Mouse (Mus musculus) limb, embryonic 15.5 days (tissue): ENCODE measurements around the gene Hand2. TPM values are rescaled to one million over a fixed set of nuclear protein-coding genes. Genes with fewer than 3 reads are reported as not detected.
A peak's percentile ranks its signal among the peaks of the same experiment; 100 is the strongest.

Experiments used
- ATAC-seq: fragments of 200-750 bp; cut with Nextera tagmentation; 2 replicates; pipeline ENCODE4 v1.8.0; 2017; ENCODE audit warnings: low read depth, moderate TSS enrichment; ENCODE audit not compliant: insufficient number of reproducible peaks, low FRiP score, low TSS enrichment
- H3K27ac ChIP-seq: fragments of 300-500 bp; sonication (generic); 2 replicates; pipeline ENCODE4 v1.5.1; 2015; ENCODE audit warnings: moderate library complexity, mild to moderate bottlenecking, inconsistent platforms
- H3K27me3 ChIP-seq: fragments of 300-500 bp; sonication (generic); 2 replicates; pipeline ENCODE4 v1.6.1; 2015; ENCODE audit warnings: inconsistent platforms
- H3K36me3 ChIP-seq: fragments of 300-500 bp; sonication (generic); 2 replicates; pipeline ENCODE4 v1.6.1; 2015; ENCODE audit warnings: inconsistent platforms
- H3K4me1 ChIP-seq: fragments of 300-500 bp; sonication (generic); 2 replicates; pipeline ENCODE4 v1.6.1; 2015; ENCODE audit warnings: inconsistent platforms
- H3K4me2 ChIP-seq: fragments of 300-500 bp; sonication (generic); 2 replicates; pipeline ENCODE4 v1.6.1; 2015; ENCODE audit warnings: mild to moderate bottlenecking, inconsistent platforms
- H3K4me3 ChIP-seq: fragments of 300-500 bp; sonication (generic); 2 replicates; pipeline ENCODE4 v1.5.1; 2015; ENCODE audit warnings: mild to moderate bottlenecking, inconsistent platforms
- H3K9ac ChIP-seq: fragments of 300-500 bp; sonication (generic); 2 replicates; pipeline ENCODE4 v1.6.1; 2015; ENCODE audit warnings: inconsistent platforms
- H3K9me3 ChIP-seq: fragments of 300-500 bp; sonication (generic); 2 replicates; pipeline ENCODE4 v1.6.1; 2016; ENCODE audit warnings: inconsistent platforms
- WGBS: fragments of 180-500 bp; shearing (Covaris S2); methylation state at CpG from one replicate; pipeline ENCODE4 v1.1.7; 2015; 5-methylcytosine and 5-hydroxymethylcytosine counted together
- polyA plus RNA-seq: library from polyadenylated mRNA; unstranded; fragments of >200 nt; fragmentation: Nextera tagmentation; extraction: Ambion mirVana; gene quantifications from 2 replicates; pipeline ENCODE4 v1.2.1, GENCODE M21; 2015

Hand2 gene
- polyA plus RNA-seq, 1 experiment from 2014 or later, result 6.6 TPM

DNA sequence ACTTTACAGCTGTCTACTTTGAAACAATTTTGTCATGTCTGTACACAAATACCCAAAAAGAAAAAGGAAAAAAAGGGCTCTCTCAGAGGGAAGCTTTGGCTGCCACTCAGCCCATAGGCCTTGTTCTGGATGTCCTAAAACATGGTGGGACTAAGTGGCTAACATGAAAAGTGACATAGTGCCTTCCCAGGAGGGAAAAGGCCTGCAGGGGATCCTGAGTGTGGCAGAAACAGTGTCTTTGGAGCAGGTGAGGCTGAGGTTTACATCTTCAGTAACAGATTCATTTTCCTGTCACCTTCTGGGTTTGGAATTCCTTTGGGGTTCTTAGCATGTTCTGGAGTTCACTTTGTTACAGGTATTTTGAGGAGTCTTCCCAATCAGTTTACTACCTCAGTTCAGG, 3.7 kb upstream of the Hand2 start:
- ATAC-seq, result no peak
- H3K4me3 ChIP-seq, result no peak overlapping the region
- no peaks in the 10 kb centered on the region for H3K36me3 ChIP-seq
- H3K9me3 ChIP-seq, result no peaks in the 10 kb centered on the region
- H3K9ac ChIP-seq, result no peak overlapping the region
- no peak overlapping the region for H3K27ac ChIP-seq
- H3K4me2 ChIP-seq, result no peak overlapping the region
- H3K4me1 ChIP-seq, result peaks cover 10% of the 10 kb centered on the region; the same call in 1 of the 2 replicates
- peaks cover 59% of the 10 kb centered on the region for H3K27me3 ChIP-seq

- H3K4me1 ChIP-seq, result peaks cover 10% of the 10 kb centered on the region; the same call in 1 of the 2 replicates
- H3K4me2 ChIP-seq, result peak overlapping the region; percentile 10; the same call in 1 of the 2 replicates
- 28% methylated on average over 5 of the region's 5 CpGs for WGBS
- no peaks in the 10 kb centered on the region for H3K36me3 ChIP-seq
- no peak overlapping the region for H3K9ac ChIP-seq
- H3K9me3 ChIP-seq, result no peaks in the 10 kb centered on the region
- ATAC-seq, result no peak
- H3K27ac ChIP-seq, result no peak overlapping the region
- H3K27me3 ChIP-seq, result peaks cover 55% of the 10 kb centered on the region
- H3K4me3 ChIP-seq, result peak overlapping the region; percentile 9; the same call in 1 of the 2 replicates
These were observed 2.8 kb upstream of the Hand2 start for GRCm38 (mm10) chr8:57317890-57318480.

GRCm38 (mm10) chr8:57319092-57319980, 1.4 kb upstream of the Hand2 start:
- peaks cover 52% of the 10 kb centered on the region for H3K27me3 ChIP-seq
- peak overlapping the region; percentile 69 for H3K4me2 ChIP-seq
- H3K9ac ChIP-seq, result no peak overlapping the region
- H3K9me3 ChIP-seq, result no peaks in the 10 kb centered on the region
- WGBS, result 17% methylated on average over 17 of the region's 17 CpGs
- H3K4me1 ChIP-seq, result peaks cover 9% of the 10 kb centered on the region; the same call in 1 of the 2 replicates
- H3K36me3 ChIP-seq, result no peaks in the 10 kb centered on the region
- ATAC-seq, result no peak
- peak overlapping the region; percentile 59 for H3K4me3 ChIP-seq
- peak overlapping the region; percentile 72 for H3K27ac ChIP-seq

DNA sequence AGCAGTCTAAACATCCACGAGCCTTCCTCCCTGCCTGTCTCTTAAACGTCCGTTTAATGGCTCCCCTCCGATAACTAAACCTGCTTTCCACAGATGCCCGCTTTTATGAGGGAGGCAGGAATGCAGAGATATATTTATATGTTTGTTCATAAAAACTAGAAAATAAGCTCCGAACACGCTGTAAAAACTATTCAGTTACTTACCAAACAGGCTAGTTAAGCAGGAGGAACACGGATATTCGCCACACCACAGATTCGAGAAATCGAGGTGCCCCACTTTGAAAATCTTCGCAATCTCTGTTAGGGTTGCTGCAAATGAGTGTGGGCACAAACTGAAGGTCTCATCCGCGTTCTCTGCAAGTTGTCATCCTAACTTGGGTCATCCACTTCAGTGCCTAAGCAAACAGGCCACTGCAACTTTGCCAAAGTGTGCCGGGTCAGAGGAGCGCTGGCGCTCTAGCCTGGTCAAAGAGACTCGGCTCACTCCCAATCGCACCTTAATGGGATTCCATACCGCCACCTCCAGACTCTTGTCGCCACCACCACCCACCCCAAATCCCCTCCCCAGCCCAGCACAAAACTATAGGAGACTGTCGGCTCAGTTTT, 700 bp upstream of the Hand2 start:
- peaks cover 50% of the 10 kb centered on the region for H3K27me3 ChIP-seq
- H3K27ac ChIP-seq, result peak overlapping the region; percentile 72
- peak overlapping the region; percentile 59 for H3K4me3 ChIP-seq
- H3K36me3 ChIP-seq, result no peaks in the 10 kb centered on the region
- H3K4me2 ChIP-seq, result peak overlapping the region; percentile 69
- no peak for ATAC-seq
- peaks cover 13% of the 10 kb centered on the region for H3K4me1 ChIP-seq
- 3% methylated on average over 22 of the region's 22 CpGs for WGBS
- H3K9me3 ChIP-seq, result no peaks in the 10 kb centered on the region
- H3K9ac ChIP-seq, result 0 out of 2 replicates have a peak overlapping the region, but pooled peaks have one; percentile 20

DNA sequence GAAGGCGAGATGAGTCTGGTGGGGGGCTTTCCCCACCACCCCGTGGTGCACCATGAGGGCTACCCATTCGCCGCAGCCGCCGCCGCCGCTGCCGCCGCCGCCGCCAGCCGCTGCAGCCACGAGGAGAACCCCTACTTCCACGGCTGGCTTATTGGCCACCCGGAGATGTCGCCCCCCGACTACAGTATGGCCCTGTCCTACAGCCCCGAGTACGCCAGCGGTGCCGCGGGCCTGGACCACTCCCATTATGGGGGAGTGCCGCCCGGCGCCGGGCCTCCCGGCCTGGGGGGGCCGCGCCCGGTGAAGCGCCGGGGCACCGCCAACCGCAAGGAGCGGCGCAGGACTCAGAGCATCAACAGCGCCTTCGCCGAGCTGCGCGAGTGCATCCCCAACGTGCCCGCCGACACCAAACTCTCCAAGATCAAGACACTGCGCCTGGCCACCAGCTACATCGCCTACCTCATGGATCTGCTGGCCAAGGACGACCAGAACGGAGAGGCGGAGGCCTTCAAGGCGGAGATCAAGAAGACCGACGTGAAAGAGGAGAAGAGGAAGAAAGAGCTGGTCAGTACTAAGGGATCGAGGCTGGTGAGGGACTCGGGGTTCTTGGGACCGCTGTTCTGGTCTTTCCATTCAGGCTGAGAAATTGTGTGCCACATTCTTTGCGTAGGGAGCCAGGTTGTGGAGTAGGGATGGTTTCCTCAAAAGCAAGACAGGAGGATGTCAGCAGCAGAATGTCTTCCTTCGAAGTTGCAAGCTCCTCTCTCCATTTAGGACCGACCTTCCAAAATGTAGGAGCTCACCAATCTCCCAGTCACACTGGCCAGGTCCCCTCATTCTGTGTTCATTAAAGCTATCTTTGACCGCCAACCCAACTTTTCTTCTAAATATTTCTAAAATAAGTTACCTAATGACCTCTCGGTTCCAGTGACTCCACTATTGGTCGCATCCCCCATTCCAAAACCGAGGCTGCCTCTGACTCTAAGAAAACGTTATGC, 1.4 kb downstream of the Hand2 start:
- WGBS, result 1% methylated on average over 48 of the region's 64 CpGs
- Histone ChIP-seq H3K27ac (peak overlapping the region; percentile 90), H3K27me3 (peaks cover 53% of the 10 kb centered on the region), H3K9ac (peak overlapping the region; percentile 84), H3K4me3 (peak overlapping the region; percentile 59), H3K36me3 (no peaks in the 10 kb centered on the region), H3K4me2 (peak overlapping the region; percentile 69), H3K9me3 (no peaks in the 10 kb centered on the region), H3K4me1 (peaks cover 25% of the 10 kb centered on the region)
- ATAC-seq, result 0 out of 2 replicates have a peak, but pooled peaks have one; percentile 45

GRCm38 (mm10) chr8:57322961-57323941, 2.5 kb downstream of the Hand2 start:
- peak overlapping the region; percentile 90 for H3K27ac ChIP-seq

DNA sequence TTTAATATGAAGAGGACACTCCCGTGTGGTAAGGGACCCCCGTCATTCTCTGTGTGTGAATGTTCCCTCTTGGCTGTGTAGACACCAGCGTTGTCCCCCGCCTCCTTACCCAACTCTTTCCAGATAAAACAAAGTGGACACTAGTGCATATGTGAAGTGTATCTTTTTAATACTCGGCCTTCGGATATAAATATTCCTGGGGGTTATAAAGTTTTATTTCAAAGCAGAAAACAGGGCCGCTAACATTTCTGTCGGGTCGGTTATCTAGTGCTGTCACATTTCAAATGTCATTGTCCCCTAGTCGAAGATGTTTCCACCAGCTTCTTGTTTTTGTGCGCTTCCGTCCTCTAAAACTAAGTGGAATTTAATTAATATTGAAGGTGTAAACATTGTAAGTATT, 3.3 kb downstream of the Hand2 start:
- H3K4me3 ChIP-seq, result peak overlapping the region; percentile 59
- no peaks in the 10 kb centered on the region for H3K9me3 ChIP-seq
- no peak for ATAC-seq
- peak overlapping the region; percentile 90; the same call in 1 of the 2 replicates for H3K27ac ChIP-seq
- 17% methylated on average over 12 of the region's 12 CpGs for WGBS
- H3K27me3 ChIP-seq, result peaks cover 48% of the 10 kb centered on the region
- H3K36me3 ChIP-seq, result no peaks in the 10 kb centered on the region
- peak overlapping the region; percentile 69 for H3K4me2 ChIP-seq
- H3K9ac ChIP-seq, result peak overlapping the region; percentile 84
- H3K4me1 ChIP-seq, result peaks cover 43% of the 10 kb centered on the region

More at GRCm38 (mm10) chr8:57322961-57323941, 2.5 kb downstream of the Hand2 start:
- no peaks in the 10 kb centered on the region for H3K9me3 ChIP-seq
- ATAC-seq, result no peak
- peak overlapping the region; percentile 59 for H3K4me3 ChIP-seq
- 4% methylated on average over 31 of the region's 31 CpGs for WGBS
- H3K36me3 ChIP-seq, result no peaks in the 10 kb centered on the region
- peaks cover 53% of the 10 kb centered on the region for H3K27me3 ChIP-seq
- H3K9ac ChIP-seq, result peak overlapping the region; percentile 84
- peaks cover 35% of the 10 kb centered on the region for H3K4me1 ChIP-seq
- H3K4me2 ChIP-seq, result peak overlapping the region; percentile 69

GRCm38 (mm10) chr8:57324671-57325070, 3.9 kb downstream of the Hand2 start:
- ATAC-seq, result no peak
- Histone ChIP-seq H3K9ac (no peak overlapping the region), H3K4me1 (peaks cover 47% of the 10 kb centered on the region), H3K36me3 (no peaks in the 10 kb centered on the region), H3K27ac (peak overlapping the region; percentile 74), H3K9me3 (no peaks in the 10 kb centered on the region), H3K27me3 (peaks cover 50% of the 10 kb centered on the region), H3K4me3 (peak overlapping the region; percentile 30), H3K4me2 (peak overlapping the region; percentile 40; the same call in 1 of the 2 replicates)
- 14% methylated on average over 5 of the region's 5 CpGs for WGBS

- Histone ChIP-seq H3K4me2 (peak overlapping the region; percentile 40), H3K27ac (peak overlapping the region; percentile 84), H3K4me1 (peaks cover 47% of the 10 kb centered on the region), H3K9me3 (no peaks in the 10 kb centered on the region), H3K9ac (0 out of 2 replicates have a peak overlapping the region, but pooled peaks have one; percentile 23), H3K27me3 (peaks cover 53% of the 10 kb centered on the region), H3K4me3 (peak overlapping the region; percentile 30), H3K36me3 (no peaks in the 10 kb centered on the region)
- ATAC-seq, result no peak
- 11% methylated on average over 21 of the region's 21 CpGs for WGBS
These were observed 4.5 kb downstream of the Hand2 start for GRCm38 (mm10) chr8:57325111-57325891.
